Mouse (Mus musculus) lung, postnatal 25 days (tissue): Measurements from ENCODE around the gene Napsa.

Source experiments
- DNase-seq: peaks from one replicate; pipeline ENCODE4 v3.0.0; 2022; ENCODE audit warnings: low spot score

Gene Napsa

GRCm38 (mm10) chr7:44538756-44539624 lies 33.2 kb upstream of the Napsa start:
- no peak for DNase-seq

- no peak for DNase-seq
Observed at GRCm38 (mm10) chr7:44542555-44542954, 29.6 kb upstream of the Napsa start.

GRCm38 (mm10) chr7:44543071-44543470 lies 29.1 kb upstream of the Napsa start:
- no peak for DNase-seq

DNA sequence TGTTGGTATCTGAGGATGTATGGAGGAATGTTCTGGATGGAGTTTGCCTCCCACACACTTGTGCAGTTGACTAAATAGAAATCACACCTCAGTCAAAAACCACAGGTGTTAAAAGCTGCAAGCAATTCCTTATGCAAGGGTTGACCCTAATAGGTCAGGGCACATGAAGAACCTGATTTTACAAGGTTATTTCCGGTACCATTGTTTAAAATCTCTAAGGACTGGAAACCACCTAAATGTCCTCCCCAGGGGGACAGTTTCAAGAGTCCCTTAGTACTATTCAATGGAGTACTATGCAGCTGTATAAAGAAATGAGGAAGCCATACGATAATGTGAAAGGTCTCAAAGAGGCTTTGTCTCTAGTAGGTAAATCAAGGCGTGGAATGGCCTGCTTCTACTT lies 25.9 kb upstream of the Napsa start:
- DNase-seq = no peak

- no peak for DNase-seq
Observed at GRCm38 (mm10) chr7:44547041-44547440, 25.1 kb upstream of the Napsa start.

GRCm38 (mm10) chr7:44547725-44548124 lies 24.5 kb upstream of the Napsa start:
- no peak for DNase-seq

DNA sequence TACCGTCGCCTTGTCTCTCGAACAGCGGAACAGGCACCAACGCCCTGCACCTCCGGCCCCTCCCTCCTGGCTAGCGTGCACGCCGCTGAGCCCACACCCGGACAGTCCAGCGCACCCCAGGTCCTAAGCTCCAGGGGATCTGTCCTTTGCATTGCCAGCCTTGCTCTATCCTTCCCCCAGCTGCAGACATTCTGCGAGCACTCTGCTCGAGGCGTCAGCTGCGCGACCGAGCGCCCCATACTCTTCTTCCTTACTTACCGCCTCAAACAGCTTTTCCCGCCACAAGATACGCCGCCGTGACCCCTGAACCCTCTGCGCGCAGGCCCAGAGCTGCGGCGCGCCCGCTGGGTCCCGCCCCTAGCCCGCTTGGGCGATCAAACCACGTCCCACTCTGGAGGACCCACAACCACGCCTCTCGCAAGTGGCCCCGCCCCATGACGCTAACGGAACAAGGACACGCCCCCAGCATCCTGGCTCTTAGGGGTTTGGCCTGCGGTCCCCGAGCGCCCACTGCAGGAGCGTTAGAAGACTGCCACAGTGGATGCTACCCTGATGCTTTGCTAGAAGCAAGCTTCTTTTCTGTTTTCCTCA lies 23.6 kb upstream of the Napsa start, which contains the start of gene Pold1:
Pold1 (minus strand) TSS at position 353 of the 591 bp plus-strand sequence.
- peak; percentile 100 for DNase-seq

- DNase-seq = no peak
Observed at GRCm38 (mm10) chr7:44549621-44550408, 22.4 kb upstream of the Napsa start.

- no peak for DNase-seq
Observed at GRCm38 (mm10) chr7:44550409-44550678, 21.8 kb upstream of the Napsa start.

DNA sequence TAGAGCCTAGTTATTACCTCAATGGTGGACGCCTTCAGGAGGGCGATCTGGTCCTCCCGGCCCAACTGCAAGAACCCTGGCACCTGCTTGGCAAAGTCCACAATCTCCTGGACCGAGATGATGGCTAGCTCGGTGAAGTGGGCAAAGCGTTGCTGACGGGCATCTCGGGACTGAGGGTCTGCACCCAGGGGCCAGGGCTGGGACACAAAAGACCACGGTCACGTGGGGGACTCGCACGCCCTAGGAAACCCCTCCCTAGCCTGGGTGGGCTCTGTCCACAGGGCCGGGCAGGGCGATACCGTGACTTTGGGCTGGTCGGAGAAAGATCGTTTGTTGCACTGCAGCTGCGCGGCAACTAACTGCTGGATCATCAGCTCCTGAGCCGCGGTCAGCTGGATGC lies 20.9 kb upstream of the Napsa start:
- no peak for DNase-seq

- no peak for DNase-seq
Observed at GRCm38 (mm10) chr7:44551731-44552130, 20.4 kb upstream of the Napsa start.

- DNase-seq = no peak
Observed at GRCm38 (mm10) chr7:44552141-44552908, 19.9 kb upstream of the Napsa start.

GRCm38 (mm10) chr7:44553196-44553764 lies 18.9 kb upstream of the Napsa start:
- peak; percentile 68 for DNase-seq

- DNase-seq = peak; percentile 99
Observed at GRCm38 (mm10) chr7:44553826-44554225, 18.4 kb upstream of the Napsa start, which contains the start of gene Nr1h2. Gene Nr1h2 (minus strand): TSS chr7:44553951.

DNA sequence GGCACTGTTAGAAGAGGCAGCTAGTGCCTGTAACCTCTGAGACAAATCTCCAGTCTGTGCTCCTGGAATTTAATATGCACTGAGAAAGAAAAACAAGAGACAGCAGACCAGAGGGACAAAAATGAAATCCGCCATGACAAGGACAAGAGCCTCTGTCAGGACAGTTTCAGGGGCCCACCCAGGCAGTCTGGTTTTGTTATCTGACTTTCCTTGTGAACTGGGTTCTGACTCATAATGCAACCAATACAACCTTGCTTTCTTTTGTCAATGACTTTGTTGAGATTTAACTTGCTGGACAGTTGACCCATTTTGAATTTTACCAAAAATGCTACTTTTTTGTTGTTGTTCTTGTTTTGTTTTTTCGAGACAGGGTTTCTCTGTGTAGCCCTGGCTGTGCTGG lies 14.6 kb upstream of the Napsa start:
- no peak for DNase-seq

- DNase-seq = peak; percentile 81
Observed at GRCm38 (mm10) chr7:44560435-44561400, 11.5 kb upstream of the Napsa start.

DNA sequence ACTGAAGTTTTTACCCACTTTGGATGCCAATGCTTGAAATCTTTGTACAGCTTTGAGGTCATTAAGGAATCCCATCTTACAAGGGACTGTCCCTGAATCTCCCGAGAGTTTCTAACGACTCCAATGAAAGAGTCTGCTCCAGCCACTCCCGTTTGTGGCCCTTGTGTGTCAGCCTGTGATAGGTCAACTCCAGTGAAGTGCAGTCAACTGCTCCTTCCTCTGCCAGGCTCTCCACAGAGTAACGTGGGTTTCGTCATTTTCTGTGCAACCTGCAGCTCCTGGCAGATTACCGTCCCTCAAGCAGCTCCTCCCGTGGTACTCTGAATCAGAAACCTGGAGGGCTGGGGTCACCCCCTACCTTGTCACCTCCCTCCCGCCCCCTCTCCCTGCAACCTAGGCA lies 8.9 kb upstream of the Napsa start:
- DNase-seq = peak; percentile 61

GRCm38 (mm10) chr7:44564486-44564885 lies 7.7 kb upstream of the Napsa start:
- DNase-seq = no peak

- DNase-seq = no peak
Observed at GRCm38 (mm10) chr7:44565414-44565813, 6.8 kb upstream of the Napsa start.

DNA sequence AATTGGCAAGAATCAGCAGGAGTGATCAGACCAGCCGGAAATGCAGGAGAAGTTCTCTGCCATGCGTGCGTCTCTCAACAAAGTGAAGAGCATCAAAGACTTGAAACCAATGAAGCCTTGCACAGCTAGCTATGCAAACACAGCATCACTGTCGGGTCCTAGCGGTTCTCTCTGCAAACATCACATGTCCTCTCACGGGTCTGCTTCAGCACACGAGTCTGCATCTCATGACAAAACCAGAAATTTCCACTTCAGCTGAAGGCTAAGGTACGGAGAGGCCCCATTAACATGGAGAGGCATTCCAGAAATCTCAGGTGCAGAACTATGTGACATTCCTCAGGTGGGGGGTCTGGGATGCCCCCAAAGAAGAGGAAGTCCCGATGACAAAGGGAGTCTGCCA lies 3.4 kb upstream of the Napsa start:
- no peak for DNase-seq

DNA sequence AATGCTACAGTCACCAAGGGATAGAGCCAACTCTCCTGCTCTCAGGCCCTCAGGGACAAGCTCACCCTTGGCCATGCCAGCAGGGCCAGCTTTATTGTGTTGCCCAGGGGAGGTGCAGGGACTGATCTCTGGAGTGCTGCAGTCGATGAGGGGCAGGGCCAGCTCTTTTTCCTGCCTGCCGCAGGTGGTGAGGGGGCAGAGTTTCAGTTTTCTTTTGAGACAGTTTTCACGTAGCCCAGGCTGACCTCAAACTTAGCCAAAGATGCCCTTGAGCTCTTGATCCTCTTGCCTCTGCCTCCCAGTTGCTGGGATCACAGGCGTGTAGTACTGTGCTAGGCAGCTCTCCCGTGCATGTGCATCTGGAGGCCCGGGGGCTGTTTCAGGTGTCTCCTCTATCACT lies 1.2 kb upstream of the Napsa start:
- DNase-seq = no peak
